Mouse (Mus musculus): ENCODE data around the gene Mindy3. TPM values are rescaled to one million over a fixed set of nuclear protein-coding genes. Genes with fewer than 3 reads are reported as not detected.

Gene Mindy3
- polyA plus RNA-seq, 1 experiment from 2014 or later = 56.7 TPM

GRCm38 (mm10) chr2:12418534-12419261 is 572 bp downstream of the Mindy3 start:
- Histone ChIP-seq H3K27me3 (ENCODE audit: control insufficient read depth, insufficient read depth, low read length) (no peaks in the 10 kb centered on the region), H3K4me1 (ENCODE audit: control insufficient read depth, insufficient read depth, low read length) (peaks cover 11% of the 10 kb centered on the region), H3K4me3 (replicated peaks; ENCODE audit: low read depth, low read length) (peak overlapping the region; percentile 89), H3K9ac (replicated peaks; ENCODE audit: low read length) (peak overlapping the region; percentile 75), H3K4me2 (ENCODE audit: low read length) (peak overlapping the region; percentile 80), H3K27ac (replicated peaks; ENCODE audit: low read depth, low read length) (peak overlapping the region; percentile 71), H3K9me3 (ENCODE audit: control insufficient read depth, low read length) (no peaks in the 10 kb centered on the region), H3K36me3 (ENCODE audit: control insufficient read depth, insufficient read depth, low read length) (no peaks in the 10 kb centered on the region)
- ATAC-seq (ENCODE audit: low FRiP score, low TSS enrichment) (peak; percentile 69), DNase-seq (peak; percentile 59)
- under 1% methylated on average over 40 of the region's 40 CpGs for whole genome bisulfite sequencing

DNA sequence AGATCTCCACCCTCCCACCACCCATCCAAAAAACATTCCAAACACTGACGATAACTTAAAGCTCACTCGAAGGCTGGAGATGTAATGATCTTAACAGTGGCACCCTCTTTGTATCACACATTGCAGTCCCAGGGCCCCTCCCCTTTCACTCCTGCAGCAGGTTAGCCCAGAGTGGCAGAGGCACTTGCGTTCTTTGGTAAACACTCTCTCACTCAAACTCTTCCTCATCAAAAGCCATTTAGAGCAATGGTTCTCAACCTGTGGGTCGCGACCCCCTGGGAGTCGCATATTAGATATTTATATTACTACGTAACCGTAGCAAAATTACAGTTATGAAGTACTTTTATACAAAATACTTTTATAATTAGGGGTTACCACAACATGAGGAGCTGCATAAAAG is 1.1 kb downstream of the Mindy3 start:
- peak overlapping the region; percentile 80 for H3K4me2 ChIP-seq (ENCODE audit: low read length)
- WGBS = 56% methylated on average over 8 of the region's 8 CpGs
- H3K4me1 ChIP-seq (ENCODE audit: control insufficient read depth, insufficient read depth, low read length) = peaks cover 11% of the 10 kb centered on the region
- peak overlapping the region; percentile 89 for H3K4me3 ChIP-seq (replicated peaks; ENCODE audit: low read depth, low read length)
- H3K36me3 ChIP-seq (ENCODE audit: control insufficient read depth, insufficient read depth, low read length) = no peaks in the 10 kb centered on the region
- no peaks in the 10 kb centered on the region for H3K27me3 ChIP-seq (ENCODE audit: control insufficient read depth, insufficient read depth, low read length)
- ATAC-seq (ENCODE audit: low FRiP score, low TSS enrichment) = no peak
- DNase-seq = no peak
- no peaks in the 10 kb centered on the region for H3K9me3 ChIP-seq (ENCODE audit: control insufficient read depth, low read length)
- no peak overlapping the region for H3K27ac ChIP-seq (replicated peaks; ENCODE audit: low read depth, low read length)
- peak overlapping the region; percentile 75; the same call in 1 of the 2 replicates for H3K9ac ChIP-seq (replicated peaks; ENCODE audit: low read length)

GRCm38 (mm10) chr2:12412309-12412708 is 7.0 kb downstream of the Mindy3 start:
- no peaks in the 10 kb centered on the region for H3K9me3 ChIP-seq (ENCODE audit: control insufficient read depth, low read length)
- WGBS = 98% methylated on average over 2 of the region's 2 CpGs
- no peak overlapping the region for H3K27ac ChIP-seq (replicated peaks; ENCODE audit: low read depth, low read length)
- H3K4me1 ChIP-seq (ENCODE audit: control insufficient read depth, insufficient read depth, low read length) = no peaks in the 10 kb centered on the region; the same call in 1 of the 2 replicates
- no peak for ATAC-seq (ENCODE audit: low FRiP score, low TSS enrichment)
- H3K4me3 ChIP-seq (replicated peaks; ENCODE audit: low read depth, low read length) = no peak overlapping the region
- H3K36me3 ChIP-seq (ENCODE audit: control insufficient read depth, insufficient read depth, low read length) = no peaks in the 10 kb centered on the region
- H3K9ac ChIP-seq (replicated peaks; ENCODE audit: low read length) = no peak overlapping the region
- DNase-seq = no peak
- no peaks in the 10 kb centered on the region for H3K27me3 ChIP-seq (ENCODE audit: control insufficient read depth, insufficient read depth, low read length)
- no peak overlapping the region for H3K4me2 ChIP-seq (ENCODE audit: low read length)

- no peak for DNase-seq
- ATAC-seq (ENCODE audit: low FRiP score, low TSS enrichment) = no peak
- Histone ChIP-seq H3K36me3 (ENCODE audit: control insufficient read depth, insufficient read depth, low read length) (no peaks in the 10 kb centered on the region), H3K9ac (replicated peaks; ENCODE audit: low read length) (no peak overlapping the region), H3K4me1 (ENCODE audit: control insufficient read depth, insufficient read depth, low read length) (no peaks in the 10 kb centered on the region), H3K4me3 (replicated peaks; ENCODE audit: low read depth, low read length) (no peak overlapping the region), H3K27ac (replicated peaks; ENCODE audit: low read depth, low read length) (no peak overlapping the region), H3K9me3 (ENCODE audit: control insufficient read depth, low read length) (no peaks in the 10 kb centered on the region), H3K4me2 (ENCODE audit: low read length) (no peak overlapping the region), H3K27me3 (ENCODE audit: control insufficient read depth, insufficient read depth, low read length) (no peaks in the 10 kb centered on the region)
- WGBS = 72% methylated on average over 2 of the region's 2 CpGs
These were observed 8.1 kb downstream of the Mindy3 start for GRCm38 (mm10) chr2:12411129-12411528.

GRCm38 (mm10) chr2:12406737-12407136 is 12.5 kb downstream of the Mindy3 start:
- no peaks in the 10 kb centered on the region for H3K27me3 ChIP-seq (ENCODE audit: control insufficient read depth, insufficient read depth, low read length)
- H3K4me3 ChIP-seq (replicated peaks; ENCODE audit: low read depth, low read length) = no peak overlapping the region
- H3K27ac ChIP-seq (replicated peaks; ENCODE audit: low read depth, low read length) = no peak overlapping the region
- DNase-seq = no peak
- H3K9me3 ChIP-seq (ENCODE audit: control insufficient read depth, low read length) = no peaks in the 10 kb centered on the region
- H3K36me3 ChIP-seq (ENCODE audit: control insufficient read depth, insufficient read depth, low read length) = no peaks in the 10 kb centered on the region
- no peak overlapping the region for H3K9ac ChIP-seq (replicated peaks; ENCODE audit: low read length)
- ATAC-seq (ENCODE audit: low FRiP score, low TSS enrichment) = no peak
- no peak overlapping the region for H3K4me2 ChIP-seq (ENCODE audit: low read length)
- H3K4me1 ChIP-seq (ENCODE audit: control insufficient read depth, insufficient read depth, low read length) = no peaks in the 10 kb centered on the region
- 96% methylated on average over 2 of the region's 2 CpGs for WGBS

DNA sequence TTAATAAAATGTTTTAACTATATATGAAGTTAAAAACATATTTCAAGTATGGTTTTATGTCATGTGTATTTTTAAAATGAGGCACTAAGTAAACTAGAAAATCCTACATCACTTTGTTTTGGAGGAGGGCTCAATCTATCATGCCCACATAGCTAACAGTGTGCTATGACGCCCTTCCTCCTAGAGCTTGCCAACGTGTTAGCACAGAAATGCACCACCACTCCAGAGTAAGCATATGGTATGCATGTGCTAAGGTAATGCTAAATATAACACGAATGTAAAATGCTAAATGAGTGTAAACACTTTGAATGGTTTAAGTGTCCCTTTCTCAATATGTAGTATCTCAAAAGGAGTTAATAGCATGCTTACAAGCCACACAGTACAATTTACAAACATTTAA is 16.8 kb downstream of the Mindy3 start:
- H3K4me1 ChIP-seq (ENCODE audit: control insufficient read depth, insufficient read depth, low read length) = no peaks in the 10 kb centered on the region
- H3K36me3 ChIP-seq (ENCODE audit: control insufficient read depth, insufficient read depth, low read length) = no peaks in the 10 kb centered on the region
- 91% methylated on average over 3 of the region's 3 CpGs for WGBS
- H3K27ac ChIP-seq (replicated peaks; ENCODE audit: low read depth, low read length) = no peak overlapping the region
- H3K9ac ChIP-seq (replicated peaks; ENCODE audit: low read length) = no peak overlapping the region
- H3K9me3 ChIP-seq (ENCODE audit: control insufficient read depth, low read length) = no peaks in the 10 kb centered on the region
- H3K4me2 ChIP-seq (ENCODE audit: low read length) = no peak overlapping the region
- DNase-seq = no peak
- H3K27me3 ChIP-seq (ENCODE audit: control insufficient read depth, insufficient read depth, low read length) = no peaks in the 10 kb centered on the region
- no peak for ATAC-seq (ENCODE audit: low FRiP score, low TSS enrichment)
- H3K4me3 ChIP-seq (replicated peaks; ENCODE audit: low read depth, low read length) = no peak overlapping the region

GRCm38 (mm10) chr2:12401137-12401536 is 18.1 kb downstream of the Mindy3 start:
- H3K4me3 ChIP-seq (replicated peaks; ENCODE audit: low read depth, low read length) = no peak overlapping the region
- WGBS = 76% methylated on average over 1 of the region's 1 CpGs
- no peak for ATAC-seq (ENCODE audit: low FRiP score, low TSS enrichment)
- no peak overlapping the region for H3K9ac ChIP-seq (replicated peaks; ENCODE audit: low read length)
- H3K4me2 ChIP-seq (ENCODE audit: low read length) = no peak overlapping the region
- H3K9me3 ChIP-seq (ENCODE audit: control insufficient read depth, low read length) = no peaks in the 10 kb centered on the region
- H3K36me3 ChIP-seq (ENCODE audit: control insufficient read depth, insufficient read depth, low read length) = no peaks in the 10 kb centered on the region
- no peak for DNase-seq
- H3K4me1 ChIP-seq (ENCODE audit: control insufficient read depth, insufficient read depth, low read length) = no peaks in the 10 kb centered on the region
- no peak overlapping the region for H3K27ac ChIP-seq (replicated peaks; ENCODE audit: low read depth, low read length)
- H3K27me3 ChIP-seq (ENCODE audit: control insufficient read depth, insufficient read depth, low read length) = no peaks in the 10 kb centered on the region

- no peak for ATAC-seq (ENCODE audit: low FRiP score, low TSS enrichment)
These were observed 30.2 kb downstream of the Mindy3 start for GRCm38 (mm10) chr2:12389028-12389427.

GRCm38 (mm10) chr2:12388569-12388968 is 30.7 kb downstream of the Mindy3 start:
- Histone ChIP-seq H3K4me1 (ENCODE audit: control insufficient read depth, insufficient read depth, low read length) (no peaks in the 10 kb centered on the region), H3K9ac (replicated peaks; ENCODE audit: low read length) (no peak overlapping the region), H3K27me3 (ENCODE audit: control insufficient read depth, insufficient read depth, low read length) (no peaks in the 10 kb centered on the region), H3K36me3 (ENCODE audit: control insufficient read depth, insufficient read depth, low read length) (peaks cover 14% of the 10 kb centered on the region), H3K27ac (replicated peaks; ENCODE audit: low read depth, low read length) (no peak overlapping the region), H3K4me2 (ENCODE audit: low read length) (no peak overlapping the region), H3K4me3 (replicated peaks; ENCODE audit: low read depth, low read length) (no peak overlapping the region), H3K9me3 (ENCODE audit: control insufficient read depth, low read length) (no peaks in the 10 kb centered on the region)
- 96% methylated on average over 4 of the region's 4 CpGs for WGBS
- ATAC-seq (ENCODE audit: low FRiP score, low TSS enrichment) = no peak
- no peak for DNase-seq

More at GRCm38 (mm10) chr2:12389028-12389427, 30.2 kb downstream of the Mindy3 start:
- Histone ChIP-seq H3K27ac (replicated peaks; ENCODE audit: low read depth, low read length) (no peak overlapping the region), H3K4me1 (ENCODE audit: control insufficient read depth, insufficient read depth, low read length) (no peaks in the 10 kb centered on the region), H3K9ac (replicated peaks; ENCODE audit: low read length) (no peak overlapping the region), H3K4me3 (replicated peaks; ENCODE audit: low read depth, low read length) (no peak overlapping the region), H3K4me2 (ENCODE audit: low read length) (no peak overlapping the region), H3K27me3 (ENCODE audit: control insufficient read depth, insufficient read depth, low read length) (no peaks in the 10 kb centered on the region), H3K36me3 (ENCODE audit: control insufficient read depth, insufficient read depth, low read length) (peaks cover 14% of the 10 kb centered on the region), H3K9me3 (ENCODE audit: control insufficient read depth, low read length) (no peaks in the 10 kb centered on the region)
- 67% methylated on average over 1 of the region's 1 CpGs for WGBS
- DNase-seq = peak; percentile 85
